ENCODE assay signal across 13 mouse cellular contexts in the genomic region with DNA sequence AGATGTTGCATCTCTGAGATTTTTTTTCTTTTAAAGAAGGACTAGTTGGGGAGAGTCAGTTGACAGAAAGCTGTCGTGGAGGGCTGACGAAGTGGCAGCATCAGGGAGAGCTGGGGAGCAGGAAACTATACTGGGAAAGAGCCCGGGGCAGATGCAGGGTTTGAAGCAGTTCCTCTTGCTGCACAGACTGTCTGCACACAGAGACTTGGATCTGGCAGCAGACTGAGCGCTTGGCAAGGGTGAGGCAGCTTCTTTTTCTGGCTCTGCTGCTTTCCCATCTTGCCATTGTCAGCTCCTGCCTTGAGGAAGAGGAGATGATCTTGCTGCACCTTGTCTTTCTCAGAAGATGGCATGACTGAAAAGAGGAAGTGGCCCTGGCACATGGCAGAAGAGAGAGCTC. TPM values are rescaled to one million over a fixed set of nuclear protein-coding genes. Genes with fewer than 3 reads are reported as not detected.
A peak's percentile ranks its signal among the peaks of the same experiment; 100 is the strongest.
DNase-seq lines count a peak whose midpoint lies in the region; ATAC-seq and TF ChIP-seq lines count a peak whose summit lies in the region.
"Had no signal": no experiment of that assay in that cellular context is flagged by ENCODE, and none has a peak within 500 bp of the region (broad histone marks: within the 10 kb centered on the region; RNA-seq: fewer than 3 reads in every experiment).

No protein-coding gene starts in this region.

- H3K4me3 ChIP-seq in embryonic facial prominence, embryonic 14.5 days (ENCODE audit: low read depth, low read length), result no peak overlapping the region
- H3K4me3 ChIP-seq in embryonic facial prominence, embryonic 10.5 days, result no peak overlapping the region
- no peak overlapping the region for H3K4me3 ChIP-seq in lung, adult 2 months (replicated peaks; ENCODE audit: extremely low read depth, low read depth, low read length)
- H3K4me3 ChIP-seq in kidney, embryonic 14.5 days (ENCODE audit: low read length), result no peak overlapping the region
- H3K4me3 ChIP-seq: limb, embryonic 15.5 days; midbrain, embryonic 10.5 days; stomach, embryonic 15.5 days had no signal

- 50% methylated on average over 4 of the region's 4 CpGs for WGBS in embryonic facial prominence, embryonic 14.5 days
- 46% methylated on average over 4 of the region's 4 CpGs for WGBS in embryonic facial prominence, embryonic 10.5 days
- 27% methylated on average over 4 of the region's 4 CpGs for WGBS in lung, adult 2 months
- WGBS in kidney, embryonic 14.5 days, result 73% methylated on average over 4 of the region's 4 CpGs

- H3K9ac ChIP-seq in embryonic facial prominence, embryonic 14.5 days (ENCODE audit: low read depth, low read length), result no peak overlapping the region
- no peak overlapping the region for H3K9ac ChIP-seq in kidney, embryonic 14.5 days (ENCODE audit: low read depth, low read length)
- H3K9ac ChIP-seq: limb, embryonic 15.5 days; stomach, embryonic 15.5 days had no signal

- no peaks in the 10 kb centered on the region for H3K36me3 ChIP-seq in embryonic facial prominence, embryonic 14.5 days (ENCODE audit: control insufficient read depth, insufficient read depth, low read length)
- no peaks in the 10 kb centered on the region for H3K36me3 ChIP-seq in embryonic facial prominence, embryonic 10.5 days (replicated peaks)
- H3K36me3 ChIP-seq in kidney, embryonic 14.5 days (ENCODE audit: control insufficient read depth, insufficient read depth, low read length), result no peaks in the 10 kb centered on the region
- H3K36me3 ChIP-seq: limb, embryonic 15.5 days; midbrain, embryonic 10.5 days; stomach, embryonic 15.5 days had no signal

- H3K4me1 ChIP-seq in embryonic facial prominence, embryonic 14.5 days (ENCODE audit: control insufficient read depth, insufficient read depth, low read length), result no peaks in the 10 kb centered on the region
- H3K4me1 ChIP-seq in embryonic facial prominence, embryonic 10.5 days, result peaks cover 6% of the 10 kb centered on the region
- H3K4me1 ChIP-seq in lung, adult 2 months (ENCODE audit: control insufficient read depth, insufficient read depth, low read length), result no peaks in the 10 kb centered on the region
- H3K4me1 ChIP-seq in kidney, embryonic 14.5 days (ENCODE audit: control insufficient read depth, insufficient read depth, low read length), result no peaks in the 10 kb centered on the region
- H3K4me1 ChIP-seq: limb, embryonic 15.5 days; midbrain, embryonic 10.5 days; stomach, embryonic 15.5 days had no signal

- no peak overlapping the region for H3K27ac ChIP-seq in embryonic facial prominence, embryonic 14.5 days (replicated peaks; ENCODE audit: low read depth, low read length)
- H3K27ac ChIP-seq in embryonic facial prominence, embryonic 10.5 days (replicated peaks), result no peak overlapping the region
- H3K27ac ChIP-seq in kidney, embryonic 14.5 days (ENCODE audit: low read depth, low read length), result no peak overlapping the region
- H3K27ac ChIP-seq: limb, embryonic 15.5 days; midbrain, embryonic 10.5 days; stomach, embryonic 15.5 days had no signal

- no peak for ATAC-seq in embryonic facial prominence, embryonic 14.5 days (ENCODE audit: low read depth)
- no peak for ATAC-seq in kidney, embryonic 14.5 days (ENCODE audit: low FRiP score, low TSS enrichment)

- H3K27me3 ChIP-seq in embryonic facial prominence, embryonic 14.5 days (replicated peaks; ENCODE audit: control insufficient read depth, insufficient read depth, low read length), result no peaks in the 10 kb centered on the region; the same call in 1 of the 2 replicates
- H3K27me3 ChIP-seq in embryonic facial prominence, embryonic 10.5 days (replicated peaks; ENCODE audit: low read depth, poor library complexity, severe bottlenecking), result no peaks in the 10 kb centered on the region
- H3K27me3 ChIP-seq in kidney, embryonic 14.5 days (ENCODE audit: control insufficient read depth, insufficient read depth, low read length), result no peaks in the 10 kb centered on the region
- H3K27me3 ChIP-seq: limb, embryonic 15.5 days; stomach, embryonic 15.5 days had no signal

- no peak overlapping the region for H3K4me2 ChIP-seq in embryonic facial prominence, embryonic 14.5 days (ENCODE audit: low read depth, low read length)
- no peak overlapping the region for H3K4me2 ChIP-seq in kidney, embryonic 14.5 days (replicated peaks; ENCODE audit: low read depth, low read length)
- H3K4me2 ChIP-seq: limb, embryonic 15.5 days; stomach, embryonic 15.5 days had no signal

- TF ChIP-seq CTCF in lung, adult 2 months (IDR thresholded peaks at IDR 0.05; ENCODE audit: insufficient read depth, low read length), result no peak

- DNase-seq in embryonic facial prominence, embryonic 14.5 days (ENCODE audit: low spot score), result peak; percentile 21
- DNase-seq in embryonic facial prominence, embryonic 10.5 days (ENCODE audit: low spot score), result no peak
- DNase-seq in lung, postnatal 25 days (ENCODE audit: low spot score), result peak; percentile 1
- no peak for DNase-seq in lung, adult 2 months
- peak; percentile 36 to 42 for DNase-seq in layer of hippocampus, postnatal 10 days (ENCODE audit: low spot score in 2 of 2)
- DNase-seq in right cerebral cortex, postnatal 4 days, result peak; percentile 49
- no peak for DNase-seq in natural killer cell, adult 2 months (ENCODE audit: low spot score in 2 of 2)
- DNase-seq: kidney, adult 2 months had no signal

- H3K9me3 ChIP-seq in embryonic facial prominence, embryonic 14.5 days (ENCODE audit: control insufficient read depth, low read length), result no peaks in the 10 kb centered on the region
- no peaks in the 10 kb centered on the region for H3K9me3 ChIP-seq in embryonic facial prominence, embryonic 10.5 days
- H3K9me3 ChIP-seq in kidney, embryonic 14.5 days (ENCODE audit: control insufficient read depth, low read length), result no peaks in the 10 kb centered on the region
- H3K9me3 ChIP-seq: limb, embryonic 15.5 days; midbrain, embryonic 10.5 days; stomach, embryonic 15.5 days had no signal

- TF ChIP-seq POLR2A in lung, adult 2 months (IDR thresholded peaks at IDR 0.05; ENCODE audit: borderline replicate concordance, extremely low read depth, low read depth, low read length), result no peak

RNA-seq across cellular contexts. Expression of a gene that starts 55.2 kb away (rescaled TPM):
- polyA plus RNA-seq in embryonic facial prominence, embryonic 14.5 days (2014; fragmentation: Nextera tagmentation; extraction: Ambion mirVana), result not detected in 2 replicates
- polyA plus RNA-seq in embryonic facial prominence, embryonic 10.5 days (2016; fragmentation: Nextera tagmentation; extraction: Ambion mirVana), result not detected in 2 replicates
- polyA plus RNA-seq in lung, adult 2 months (2012; rRNA removed), result not detected in 2 replicates
- total RNA-seq in layer of hippocampus, postnatal 10 days (2021), result not detected
- polyA plus RNA-seq in kidney, embryonic 14.5 days (2014; fragmentation: Nextera tagmentation; extraction: Ambion mirVana), result not detected in 2 replicates
- polyA plus RNA-seq: heart, postnatal 0 days; kidney, adult 2 months; limb, embryonic 15.5 days; midbrain, embryonic 10.5 days; stomach, embryonic 15.5 days had no signal

Comparison
In these comparisons a context has a peak if more than half of its experiments do, and no peak if none do; other contexts are left out.
1. DNase-seq: peak in embryonic facial prominence, embryonic 14.5 days (single experiment), lung, postnatal 25 days (single experiment), layer of hippocampus, postnatal 10 days (2 of 2) and right cerebral cortex, postnatal 4 days (single experiment); none in embryonic facial prominence, embryonic 10.5 days (single experiment), lung, adult 2 months (single experiment) and natural killer cell, adult 2 months (0 of 2).